Mouse (Mus musculus): ENCODE results near the gene Sgms1. TPM values are rescaled to one million over a fixed set of nuclear protein-coding genes. Genes with fewer than 3 reads are reported as not detected.

Sgms1 gene
- polyA plus RNA-seq, 1 experiment from 2014 or later = 19.2 TPM

GRCm38 (mm10) chr19:32276817-32277216, 112.7 kb downstream of the Sgms1 start:
- Histone ChIP-seq H3K4me1 (no peaks in the 10 kb centered on the region; the same call in 1 of the 2 replicates), H3K27me3 (no peaks in the 10 kb centered on the region), H3K4me3 (no peak overlapping the region), H3K36me3 (no peaks in the 10 kb centered on the region), H3K9ac (no peak overlapping the region), H3K27ac (no peak overlapping the region), H3K9me3 (replicated peaks) (no peaks in the 10 kb centered on the region), H3K4me2 (replicated peaks) (no peak overlapping the region)
- ATAC-seq (ENCODE audit: low FRiP score) = no peak
- WGBS = 78% methylated on average over 8 of the region's 8 CpGs

- Histone ChIP-seq H3K4me3 (no peak overlapping the region), H3K36me3 (no peaks in the 10 kb centered on the region), H3K9ac (no peak overlapping the region), H3K4me2 (replicated peaks) (no peak overlapping the region), H3K27ac (no peak overlapping the region), H3K9me3 (replicated peaks) (no peaks in the 10 kb centered on the region), H3K4me1 (no peaks in the 10 kb centered on the region; the same call in 1 of the 2 replicates), H3K27me3 (no peaks in the 10 kb centered on the region)
- 84% methylated on average over 5 of the region's 5 CpGs for WGBS
- ATAC-seq (ENCODE audit: low FRiP score) = no peak
Observed at GRCm38 (mm10) chr19:32276263-32276662, 113.3 kb downstream of the Sgms1 start.

- no peak overlapping the region for H3K4me2 ChIP-seq (replicated peaks)
Observed at GRCm38 (mm10) chr19:32275068-32275925, 114.2 kb downstream of the Sgms1 start.

GRCm38 (mm10) chr19:32274145-32274544, 115.4 kb downstream of the Sgms1 start:
- 83% methylated on average over 2 of the region's 2 CpGs for WGBS
- ATAC-seq (ENCODE audit: low FRiP score) = no peak

More at GRCm38 (mm10) chr19:32275068-32275925, 114.2 kb downstream of the Sgms1 start:
- 81% methylated on average over 14 of the region's 14 CpGs for WGBS
- no peaks in the 10 kb centered on the region for H3K27me3 ChIP-seq
- H3K9me3 ChIP-seq (replicated peaks) = no peaks in the 10 kb centered on the region
- no peaks in the 10 kb centered on the region for H3K4me1 ChIP-seq
- no peak overlapping the region for H3K27ac ChIP-seq
- H3K36me3 ChIP-seq = no peaks in the 10 kb centered on the region
- H3K4me3 ChIP-seq = no peak overlapping the region
- no peak overlapping the region for H3K9ac ChIP-seq
- no peak for ATAC-seq (ENCODE audit: low FRiP score)

GRCm38 (mm10) chr19:32273714-32274113, 115.8 kb downstream of the Sgms1 start:
- Histone ChIP-seq H3K27ac (no peak overlapping the region), H3K4me3 (no peak overlapping the region), H3K9me3 (replicated peaks) (no peaks in the 10 kb centered on the region), H3K4me1 (no peaks in the 10 kb centered on the region), H3K36me3 (no peaks in the 10 kb centered on the region), H3K9ac (no peak overlapping the region), H3K27me3 (no peaks in the 10 kb centered on the region), H3K4me2 (replicated peaks) (no peak overlapping the region)
- no peak for ATAC-seq (ENCODE audit: low FRiP score)
- WGBS = 43% methylated on average over 3 of the region's 3 CpGs

More at GRCm38 (mm10) chr19:32274145-32274544, 115.4 kb downstream of the Sgms1 start:
- Histone ChIP-seq H3K9ac (no peak overlapping the region), H3K27me3 (no peaks in the 10 kb centered on the region), H3K4me3 (no peak overlapping the region), H3K36me3 (no peaks in the 10 kb centered on the region), H3K4me1 (no peaks in the 10 kb centered on the region), H3K4me2 (replicated peaks) (no peak overlapping the region), H3K27ac (no peak overlapping the region), H3K9me3 (replicated peaks) (no peaks in the 10 kb centered on the region)

- Histone ChIP-seq H3K9me3 (replicated peaks) (no peaks in the 10 kb centered on the region), H3K36me3 (no peaks in the 10 kb centered on the region), H3K9ac (no peak overlapping the region), H3K27ac (no peak overlapping the region), H3K4me3 (no peak overlapping the region), H3K27me3 (no peaks in the 10 kb centered on the region), H3K4me1 (no peaks in the 10 kb centered on the region), H3K4me2 (replicated peaks) (no peak overlapping the region)
- 72% methylated on average over 6 of the region's 6 CpGs for WGBS
- no peak for ATAC-seq (ENCODE audit: low FRiP score)
Observed at GRCm38 (mm10) chr19:32272475-32273260, 116.8 kb downstream of the Sgms1 start.

GRCm38 (mm10) chr19:32271455-32272200, 117.9 kb downstream of the Sgms1 start:
- Histone ChIP-seq H3K36me3 (no peaks in the 10 kb centered on the region), H3K4me3 (no peak overlapping the region), H3K9me3 (replicated peaks) (no peaks in the 10 kb centered on the region), H3K27ac (no peak overlapping the region), H3K4me2 (replicated peaks) (no peak overlapping the region), H3K4me1 (no peaks in the 10 kb centered on the region), H3K27me3 (no peaks in the 10 kb centered on the region), H3K9ac (no peak overlapping the region)
- 89% methylated on average over 11 of the region's 11 CpGs for WGBS
- ATAC-seq (ENCODE audit: low FRiP score) = no peak

- Histone ChIP-seq H3K27me3 (no peaks in the 10 kb centered on the region), H3K4me3 (no peak overlapping the region), H3K4me1 (no peaks in the 10 kb centered on the region), H3K9me3 (replicated peaks) (no peaks in the 10 kb centered on the region), H3K36me3 (no peaks in the 10 kb centered on the region), H3K27ac (no peak overlapping the region), H3K4me2 (replicated peaks) (no peak overlapping the region), H3K9ac (no peak overlapping the region)
- no peak for ATAC-seq (ENCODE audit: low FRiP score)
- 92% methylated on average over 6 of the region's 6 CpGs for WGBS
Observed at GRCm38 (mm10) chr19:32269844-32270176, 119.7 kb downstream of the Sgms1 start.

- H3K9me3 ChIP-seq (replicated peaks) = no peaks in the 10 kb centered on the region
- no peak for ATAC-seq (ENCODE audit: low FRiP score)
- H3K4me2 ChIP-seq (replicated peaks) = no peak overlapping the region
- H3K4me1 ChIP-seq = no peaks in the 10 kb centered on the region
- 87% methylated on average over 12 of the region's 12 CpGs for WGBS
- H3K27ac ChIP-seq = no peak overlapping the region
- H3K4me3 ChIP-seq = no peak overlapping the region
- H3K36me3 ChIP-seq = no peaks in the 10 kb centered on the region
- no peak overlapping the region for H3K9ac ChIP-seq
- H3K27me3 ChIP-seq = no peaks in the 10 kb centered on the region
Observed at GRCm38 (mm10) chr19:32269141-32269843, 120.2 kb downstream of the Sgms1 start.

GRCm38 (mm10) chr19:32268562-32268961, 121.0 kb downstream of the Sgms1 start:
- no peak overlapping the region for H3K9ac ChIP-seq
- no peaks in the 10 kb centered on the region for H3K36me3 ChIP-seq
- no peaks in the 10 kb centered on the region for H3K9me3 ChIP-seq (replicated peaks)
- no peaks in the 10 kb centered on the region for H3K4me1 ChIP-seq
- no peak overlapping the region for H3K4me2 ChIP-seq (replicated peaks)
- ATAC-seq (ENCODE audit: low FRiP score) = no peak
- no peak overlapping the region for H3K4me3 ChIP-seq
- H3K27me3 ChIP-seq = no peaks in the 10 kb centered on the region
- 82% methylated on average over 9 of the region's 9 CpGs for WGBS
- H3K27ac ChIP-seq = no peak overlapping the region

GRCm38 (mm10) chr19:32266385-32267252, 122.9 kb downstream of the Sgms1 start:
- Histone ChIP-seq H3K4me1 (no peaks in the 10 kb centered on the region), H3K36me3 (no peaks in the 10 kb centered on the region), H3K4me3 (no peak overlapping the region), H3K9me3 (replicated peaks) (no peaks in the 10 kb centered on the region), H3K27ac (no peak overlapping the region), H3K4me2 (replicated peaks) (no peak overlapping the region), H3K27me3 (no peaks in the 10 kb centered on the region), H3K9ac (no peak overlapping the region)
- 89% methylated on average over 9 of the region's 9 CpGs for WGBS
- ATAC-seq (ENCODE audit: low FRiP score) = no peak

All from hindbrain, embryonic 12.5 days (tissue).